Mouse (Mus musculus) hindbrain, postnatal 0 days (tissue): ENCODE measurements around the gene Eif4enif1. TPM values are rescaled to one million over a fixed set of nuclear protein-coding genes. Genes with fewer than 3 reads are reported as not detected.
A peak's percentile ranks its signal among the peaks of the same experiment; 100 is the strongest.

Experiments used
- ATAC-seq: fragments of 200-750 bp; cut with Nextera tagmentation; 2 replicates; pipeline ENCODE4 v1.8.0; 2017; ENCODE audit warnings: mild to moderate bottlenecking, moderate TSS enrichment, moderate library complexity
- DNase-seq: peaks from one replicate; pipeline ENCODE4 v3.0.0-alpha.2; 2015; ENCODE audit warnings: low spot score
- H3K27ac ChIP-seq: fragments of 300-500 bp; sonication (generic); 2 replicates; pipeline ENCODE4 v1.5.1; 2014; ENCODE audit warnings: mild to moderate bottlenecking
- H3K27me3 ChIP-seq: fragments of 300-500 bp; sonication (generic); 2 replicates; pipeline ENCODE4 v1.6.1; 2014; ENCODE audit warnings: low read length, mixed read lengths; ENCODE audit not compliant: insufficient read depth
- H3K36me3 ChIP-seq: fragments of 300-500 bp; sonication (generic); 2 replicates; pipeline ENCODE4 v1.6.1; 2014; ENCODE audit warnings: low read length, mixed read lengths; ENCODE audit not compliant: insufficient read depth
- H3K4me1 ChIP-seq: fragments of 300-500 bp; sonication (generic); 2 replicates; pipeline ENCODE4 v1.6.1; 2014; ENCODE audit warnings: antibody characterized with exemption, low read length, mixed read lengths; ENCODE audit not compliant: insufficient read depth
- H3K4me2 ChIP-seq: fragments of 300-500 bp; sonication (generic); 2 replicates; pipeline ENCODE4 v1.6.1; 2014; ENCODE audit warnings: low read depth, mild to moderate bottlenecking, low read length, moderate library complexity, mixed read lengths
- H3K4me3 ChIP-seq: fragments of 300-500 bp; sonication (generic); 2 replicates; pipeline ENCODE4 v1.5.1; 2014; ENCODE audit warnings: low read length
- H3K9ac ChIP-seq: fragments of 300-500 bp; sonication (generic); replicated peaks from 2 replicates; pipeline ENCODE4 v1.6.1; 2014; ENCODE audit warnings: mild to moderate bottlenecking, low read length, moderate library complexity, mixed read lengths
- H3K9me3 ChIP-seq: fragments of 300-500 bp; sonication (generic); 2 replicates; pipeline ENCODE4 v1.6.1; 2016; ENCODE audit warnings: low read length, mixed read lengths
- CTCF ChIP-seq: IDR thresholded peaks from 2 replicates; pipeline ENCODE4 v1.5.1; 2016; ENCODE audit warnings: antibody characterized with exemption, control low read depth, low read depth
- WGBS: fragments of 180-500 bp; shearing (Covaris S2); extraction: QIAGEN DNeasy Blood & Tissue Kit; methylation state at CpG from one replicate; pipeline ENCODE4 v1.1.7; 2014; 5-methylcytosine and 5-hydroxymethylcytosine counted together
- polyA plus RNA-seq: library from polyadenylated mRNA; unstranded; fragments of >200 nt; fragmentation: Nextera tagmentation; extraction: Ambion mirVana; gene quantifications from 2 replicates; pipeline ENCODE4 v1.2.1, GENCODE M21; 2015
- total RNA-seq: library from RNA; depleted of rRNA; stranded (reverse); fragments of >200 nt; gene quantifications from 2 replicates; pipeline ENCODE4 v1.2.3, GENCODE M21; 2014

Eif4enif1 gene
- total and polyA plus RNA-seq, 2 experiments from 2014 or later: 35.3 to 42.1 TPM

DNA sequence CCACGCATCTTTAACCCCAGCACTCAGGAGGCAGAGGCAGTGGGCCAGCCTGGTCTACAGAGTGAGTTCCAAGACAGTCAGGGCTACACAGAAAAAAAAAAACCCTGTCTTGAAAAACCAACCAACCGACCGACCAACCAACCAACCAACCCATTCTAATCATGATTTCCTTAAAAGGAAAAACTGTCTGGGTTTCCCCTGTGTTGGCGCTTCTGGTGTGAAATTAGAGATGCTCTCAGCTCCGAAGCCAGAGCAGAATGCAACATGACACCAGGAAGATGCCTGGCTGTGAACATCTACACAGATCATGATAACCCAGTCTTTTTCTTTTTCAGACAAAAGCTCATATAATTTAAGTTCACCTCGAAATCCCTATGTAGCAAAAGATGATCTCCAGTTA is 80.7 kb downstream of the Eif4enif1 start:
- Histone ChIP-seq H3K4me2 (no peak overlapping the region), H3K4me1 (0 out of 2 replicates have a peak, but pooled peaks cover 6% of the 10 kb centered on the region), H3K9ac (no peak overlapping the region), H3K9me3 (no peaks in the 10 kb centered on the region), H3K4me3 (no peak overlapping the region), H3K36me3 (no peaks in the 10 kb centered on the region), H3K27ac (no peak overlapping the region), H3K27me3 (no peaks in the 10 kb centered on the region)
- no peak for TF ChIP-seq CTCF
- 84% methylated on average over 6 of the region's 6 CpGs for WGBS
- ATAC-seq (no peak), DNase-seq (no peak)

DNA sequence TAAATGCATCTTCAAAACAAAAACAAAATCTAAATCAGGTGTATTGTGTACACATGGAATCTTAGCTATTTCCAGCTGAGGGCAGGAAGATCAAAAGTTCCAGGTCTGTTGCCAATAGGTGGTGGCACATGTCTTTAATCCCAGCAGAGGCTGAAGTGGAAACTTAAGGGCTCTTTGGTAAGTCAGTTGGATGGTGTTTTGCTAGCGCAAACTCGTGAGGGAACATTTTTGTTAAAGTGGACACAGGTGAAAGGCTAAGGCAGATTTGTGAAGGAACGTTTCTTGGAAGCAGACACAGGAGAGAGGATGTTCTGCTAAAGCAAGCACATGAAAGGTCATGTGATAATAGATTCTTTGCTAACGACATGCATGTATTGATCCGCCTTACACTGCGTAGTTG is 81.5 kb downstream of the Eif4enif1 start:
- Histone ChIP-seq H3K4me1 (0 out of 2 replicates have a peak, but pooled peaks cover 11% of the 10 kb centered on the region), H3K4me2 (no peak overlapping the region), H3K36me3 (no peaks in the 10 kb centered on the region), H3K27me3 (no peaks in the 10 kb centered on the region), H3K4me3 (no peak overlapping the region), H3K9ac (no peak overlapping the region), H3K27ac (no peak overlapping the region), H3K9me3 (no peaks in the 10 kb centered on the region)
- WGBS: 91% methylated on average over 6 of the region's 6 CpGs
- DNase-seq (no peak), ATAC-seq (no peak)
- no peak for TF ChIP-seq CTCF

DNA sequence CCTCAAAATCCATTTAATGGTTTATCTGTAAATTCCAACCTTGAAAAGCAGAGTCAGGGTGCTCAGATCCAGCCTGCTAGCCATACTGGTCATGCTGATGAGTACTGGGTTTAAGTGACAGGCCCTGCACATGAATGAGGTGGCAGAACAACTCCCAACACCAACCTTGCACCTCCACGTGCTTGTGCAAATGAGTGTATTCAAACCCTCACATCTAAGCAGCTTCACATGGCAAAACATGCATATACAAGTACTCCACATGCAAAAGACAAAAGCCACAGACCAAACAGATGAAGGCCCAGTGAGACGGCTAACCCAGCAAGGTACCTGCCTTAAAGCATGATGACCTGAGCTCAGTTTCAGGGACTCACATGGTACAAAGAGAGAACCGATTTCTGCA is 83.7 kb downstream of the Eif4enif1 start:
- Histone ChIP-seq H3K27me3 (no peaks in the 10 kb centered on the region), H3K9ac (no peak overlapping the region), H3K4me3 (no peak overlapping the region), H3K9me3 (no peaks in the 10 kb centered on the region), H3K36me3 (no peaks in the 10 kb centered on the region), H3K27ac (no peak overlapping the region), H3K4me1 (0 out of 2 replicates have a peak, but pooled peaks cover 11% of the 10 kb centered on the region), H3K4me2 (no peak overlapping the region)
- ATAC-seq: no peak
- DNase-seq: no peak
- 89% methylated on average over 3 of the region's 3 CpGs for WGBS
- no peak for TF ChIP-seq CTCF

DNA sequence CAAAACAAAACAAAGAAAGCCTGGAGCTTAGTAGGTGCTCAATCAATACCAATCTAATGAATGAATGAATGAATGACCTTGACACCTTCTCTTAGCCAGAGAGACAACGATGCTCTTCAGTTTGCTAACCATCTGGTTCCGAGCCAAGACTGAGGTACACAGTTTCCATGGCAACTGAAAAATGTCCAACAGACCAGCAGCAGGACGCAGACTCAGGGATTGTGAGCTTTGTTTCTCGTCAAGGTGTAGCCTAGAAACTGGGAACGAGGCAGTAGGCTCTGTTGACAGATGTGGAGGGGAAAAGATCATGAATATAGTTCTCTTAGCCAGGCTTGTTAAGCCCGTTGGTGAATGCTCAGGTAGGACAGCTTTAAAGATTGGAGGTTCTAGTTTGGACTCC is 84.9 kb downstream of the Eif4enif1 start:
- WGBS: 18% methylated on average over 6 of the region's 6 CpGs
- Histone ChIP-seq H3K4me2 (no peak overlapping the region), H3K36me3 (no peaks in the 10 kb centered on the region), H3K9me3 (no peaks in the 10 kb centered on the region), H3K27ac (peak overlapping the region; percentile 100; the same call in 1 of the 2 replicates), H3K4me3 (no peak overlapping the region), H3K27me3 (no peaks in the 10 kb centered on the region), H3K9ac (no peak overlapping the region), H3K4me1 (0 out of 2 replicates have a peak, but pooled peaks cover 11% of the 10 kb centered on the region)
- TF ChIP-seq CTCF: no peak
- ATAC-seq (no peak), DNase-seq (peak; percentile 82)

DNA sequence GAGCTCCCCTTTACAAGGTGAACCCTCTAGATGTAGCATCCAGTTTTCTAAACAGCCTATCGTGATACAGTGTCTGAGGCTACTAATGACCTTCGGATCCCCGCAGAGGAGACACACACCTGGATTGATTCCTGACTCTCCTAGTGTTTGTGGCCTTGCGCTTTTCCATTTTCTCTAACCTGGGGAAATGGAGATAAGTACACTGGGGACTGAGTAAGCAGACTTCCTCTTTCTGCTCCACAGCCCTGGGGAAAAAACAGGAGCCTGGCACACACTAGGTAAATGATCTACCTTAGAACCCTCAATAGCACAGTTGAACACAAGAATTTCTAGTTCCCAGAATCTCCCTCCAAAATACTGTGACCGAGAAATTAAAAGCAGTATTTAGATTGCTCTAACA is 85.7 kb downstream of the Eif4enif1 start:
- TF ChIP-seq CTCF: no peak
- Histone ChIP-seq H3K4me2 (peak overlapping the region; percentile 98), H3K9me3 (no peaks in the 10 kb centered on the region), H3K27me3 (no peaks in the 10 kb centered on the region), H3K27ac (peak overlapping the region; percentile 100; the same call in 1 of the 2 replicates), H3K9ac (0 out of 2 replicates have a peak overlapping the region, but pooled peaks have one; percentile 15), H3K4me3 (peak overlapping the region; percentile 74; the same call in 1 of the 2 replicates), H3K36me3 (no peaks in the 10 kb centered on the region), H3K4me1 (peaks cover 17% of the 10 kb centered on the region; the same call in 1 of the 2 replicates)
- WGBS: 65% methylated on average over 5 of the region's 5 CpGs
- DNase-seq (no peak), ATAC-seq (no peak)

DNA sequence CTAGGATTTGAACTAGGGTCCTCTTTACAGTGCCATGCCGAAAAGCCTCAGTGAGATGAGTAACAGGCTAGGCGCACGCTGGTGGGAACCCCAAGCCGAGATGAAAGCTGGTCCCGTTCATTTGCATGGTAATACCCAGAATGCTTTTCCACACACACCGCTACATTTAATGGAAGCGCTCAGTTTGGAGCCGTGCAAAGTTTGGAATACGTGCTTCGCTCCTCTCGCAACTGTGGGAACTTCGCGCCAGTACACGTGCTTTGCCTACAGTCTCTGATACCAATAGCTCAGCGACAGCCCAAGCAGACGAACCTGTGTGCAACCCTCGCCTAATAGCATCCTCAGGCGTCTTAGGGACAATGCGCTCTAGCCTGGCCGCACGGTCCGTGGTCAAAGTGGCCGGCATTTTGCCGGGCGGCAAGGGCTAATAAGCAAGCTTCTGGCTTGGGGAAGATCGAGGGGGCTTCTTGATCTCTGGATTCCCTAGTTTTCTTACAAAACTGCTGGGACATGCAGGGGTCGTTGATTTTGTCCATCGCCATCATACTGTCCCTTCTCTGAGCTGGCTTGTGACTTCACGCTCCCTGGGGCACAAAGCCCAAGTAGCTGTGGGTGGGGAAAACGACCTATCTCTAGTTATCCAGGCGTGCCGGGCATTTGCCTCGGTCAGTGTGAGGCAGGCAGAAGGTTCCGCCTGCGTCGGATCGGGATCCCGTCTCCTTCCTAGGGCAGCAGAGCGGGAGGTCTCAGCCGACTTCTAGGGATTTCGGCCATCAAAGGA is 86.5 kb downstream of the Eif4enif1 start, which contains the start of gene Patz1:
Gene Patz1, plus strand, starts transcription at position 354 of the 781 bp plus-strand sequence.
- ATAC-seq (peak; percentile 52), DNase-seq (peak; percentile 72)
- peak within 1 kb of the TSS; percentile 74 for H3K4me3 ChIP-seq
- H3K27me3 ChIP-seq: no peaks in the 10 kb centered on the region
- no peaks in the 10 kb centered on the region for H3K9me3 ChIP-seq
- peak within 1 kb of the TSS; percentile 98 for H3K4me2 ChIP-seq
- under 1% methylated on average over 41 of the region's 41 CpGs for WGBS
- peaks cover 25% of the 10 kb centered on the region; the same call in 1 of the 2 replicates for H3K4me1 ChIP-seq
- H3K27ac ChIP-seq: peak within 1 kb of the TSS; percentile 100
- peak within 1 kb of the TSS; percentile 94 for H3K9ac ChIP-seq
- TF ChIP-seq CTCF: peak; percentile 15; the same call in 1 of the 2 replicates
- peaks cover 3% of the 10 kb centered on the region; the same call in 1 of the 2 replicates for H3K36me3 ChIP-seq
